33 mouse cellular contexts compared by ENCODE assay signal in genomic region chr10:127975503-127975902, GRCm38 (mm10). TPM values are rescaled to one million over a fixed set of nuclear protein-coding genes. Genes with fewer than 3 reads are reported as not detected.
A peak's percentile ranks its signal among the peaks of the same experiment; 100 is the strongest.
DNase-seq lines count a peak whose midpoint lies in the region; ATAC-seq lines count a peak whose summit lies in the region.
"Had no signal": no experiment of that assay in that cellular context is flagged by ENCODE, and none has a peak within 500 bp of the region (broad histone marks: within the 10 kb centered on the region; RNA-seq: fewer than 3 reads in every experiment).

No protein-coding gene starts in this region.

- no peaks in the 10 kb centered on the region for H3K4me1 ChIP-seq in hindbrain, embryonic 14.5 days (replicated peaks; ENCODE audit: control insufficient read depth, insufficient read depth, low read length)
- H3K4me1 ChIP-seq in hindbrain, embryonic 10.5 days (replicated peaks), result 0 out of 2 replicates have a peak, but pooled peaks cover 5% of the 10 kb centered on the region
- H3K4me1 ChIP-seq in embryonic facial prominence, embryonic 12.5 days, result peaks cover 2% of the 10 kb centered on the region; the same call in 1 of the 2 replicates
- H3K4me1 ChIP-seq in embryonic facial prominence, embryonic 13.5 days, result peaks cover 7% of the 10 kb centered on the region
- H3K4me1 ChIP-seq: forebrain, embryonic 13.5 days; heart, embryonic 10.5 days; heart, embryonic 13.5 days; hindbrain, embryonic 13.5 days had no signal

- H3K27ac ChIP-seq in hindbrain, embryonic 14.5 days, result no peak overlapping the region
- no peak overlapping the region for H3K27ac ChIP-seq in hindbrain, embryonic 10.5 days
- H3K27ac ChIP-seq in embryonic facial prominence, embryonic 12.5 days, result no peak overlapping the region
- peak overlapping the region; percentile 48; the same call in 1 of the 2 replicates for H3K27ac ChIP-seq in embryonic facial prominence, embryonic 13.5 days
- H3K27ac ChIP-seq: forebrain, embryonic 13.5 days; gastrocnemius, adult 2 months; heart, adult 2 months; heart, embryonic 10.5 days; heart, embryonic 13.5 days; hindbrain, embryonic 13.5 days; hindbrain, postnatal 0 days had no signal

- no peaks in the 10 kb centered on the region for H3K9me3 ChIP-seq in hindbrain, embryonic 14.5 days (ENCODE audit: control insufficient read depth, low read length)
- no peaks in the 10 kb centered on the region for H3K9me3 ChIP-seq in hindbrain, embryonic 10.5 days
- H3K9me3 ChIP-seq in embryonic facial prominence, embryonic 12.5 days, result no peaks in the 10 kb centered on the region
- no peaks in the 10 kb centered on the region for H3K9me3 ChIP-seq in embryonic facial prominence, embryonic 13.5 days
- H3K9me3 ChIP-seq: forebrain, embryonic 13.5 days; heart, embryonic 10.5 days; heart, embryonic 13.5 days; hindbrain, embryonic 13.5 days had no signal

- H3K4me3 ChIP-seq in hindbrain, embryonic 14.5 days (replicated peaks; ENCODE audit: low read length), result no peak overlapping the region
- H3K4me3 ChIP-seq in hindbrain, embryonic 10.5 days, result no peak overlapping the region
- H3K4me3 ChIP-seq in embryonic facial prominence, embryonic 12.5 days, result no peak overlapping the region
- no peak overlapping the region for H3K4me3 ChIP-seq in embryonic facial prominence, embryonic 13.5 days
- H3K4me3 ChIP-seq: erythroblast, embryonic 14.5 days; forebrain, embryonic 13.5 days; gastrocnemius, adult 2 months; heart, adult 2 months; heart, embryonic 10.5 days; heart, embryonic 13.5 days; hindbrain, embryonic 13.5 days had no signal

- H3K9ac ChIP-seq in hindbrain, embryonic 14.5 days, result no peak overlapping the region
- H3K9ac ChIP-seq in embryonic facial prominence, embryonic 12.5 days, result no peak overlapping the region
- no peak overlapping the region for H3K9ac ChIP-seq in embryonic facial prominence, embryonic 13.5 days
- H3K9ac ChIP-seq: forebrain, embryonic 13.5 days; forebrain, postnatal 0 days; heart, embryonic 13.5 days; hindbrain, embryonic 13.5 days had no signal

- no peaks in the 10 kb centered on the region for H3K36me3 ChIP-seq in hindbrain, embryonic 14.5 days (replicated peaks; ENCODE audit: control insufficient read depth, insufficient read depth)
- H3K36me3 ChIP-seq in hindbrain, embryonic 10.5 days, result no peaks in the 10 kb centered on the region
- no peaks in the 10 kb centered on the region for H3K36me3 ChIP-seq in embryonic facial prominence, embryonic 12.5 days
- no peaks in the 10 kb centered on the region for H3K36me3 ChIP-seq in embryonic facial prominence, embryonic 13.5 days
- H3K36me3 ChIP-seq: heart, embryonic 10.5 days; heart, embryonic 13.5 days; hindbrain, embryonic 13.5 days had no signal

- H3K4me2 ChIP-seq in hindbrain, embryonic 14.5 days (replicated peaks), result no peak overlapping the region
- H3K4me2 ChIP-seq in embryonic facial prominence, embryonic 12.5 days (replicated peaks), result no peak overlapping the region
- H3K4me2 ChIP-seq in embryonic facial prominence, embryonic 13.5 days, result no peak overlapping the region
- H3K4me2 ChIP-seq: forebrain, embryonic 13.5 days; heart, embryonic 13.5 days; hindbrain, embryonic 13.5 days had no signal

- peak; percentile 18 for DNase-seq in hindbrain, embryonic 14.5 days (ENCODE audit: low spot score)
- DNase-seq in hindbrain, embryonic 10.5 days (ENCODE audit: low spot score), result no peak
- peak; percentile 58 for DNase-seq in retina, postnatal 1 day
- no peak for DNase-seq in c-Kit-positive CD71-positive TER-119-positive erythroid progenitor cells, embryonic 14.5 days (ENCODE audit: low spot score)
- no peak for DNase-seq in kidney, postnatal 14 days
- DNase-seq: adrenal gland, adult 2 months; adrenal gland, postnatal 14 days; cerebellum, adult 11-12 months; cerebellum, adult 8-10 months; cerebellum, postnatal 10 days; cerebellum, postnatal 36 days; embryo, embryonic 11 days; forebrain, postnatal 0 days; gastrocnemius, adult 2 months; gastrocnemius, postnatal 25 days; heart, adult 2 months; heart, postnatal 14 days; kidney, adult 18-20 months had no signal

- WGBS in hindbrain, embryonic 14.5 days, result 33% methylated on average over 1 of the region's 1 CpGs
- WGBS in hindbrain, embryonic 10.5 days, result 35% methylated on average over 1 of the region's 1 CpGs
- 16% methylated on average over 1 of the region's 1 CpGs for WGBS in embryonic facial prominence, embryonic 12.5 days
- WGBS in embryonic facial prominence, embryonic 13.5 days, result 29% methylated on average over 1 of the region's 1 CpGs

- no peak for ATAC-seq in hindbrain, embryonic 14.5 days (ENCODE audit: low FRiP score)
- peak; percentile 92 for ATAC-seq in embryonic facial prominence, embryonic 12.5 days (ENCODE audit: insufficient number of reproducible peaks, insufficient read depth, low FRiP score, low TSS enrichment)
- ATAC-seq in embryonic facial prominence, embryonic 13.5 days (ENCODE audit: insufficient number of reproducible peaks, insufficient read depth, low FRiP score, low TSS enrichment, low read depth), result peak; percentile 80; the same call in 1 of the 2 replicates
- ATAC-seq: CD4-positive, CD25-positive, alpha-beta regulatory T cell, adult 4 months; forebrain, embryonic 13.5 days; forebrain, postnatal 0 days; hindbrain, postnatal 0 days; inflammation-experienced regulatory T-cells, adult 6 months; intestine, embryonic 16.5 days had no signal

- no peaks in the 10 kb centered on the region for H3K27me3 ChIP-seq in hindbrain, embryonic 14.5 days (ENCODE audit: control insufficient read depth, insufficient read depth, low read length)
- H3K27me3 ChIP-seq in hindbrain, embryonic 10.5 days (ENCODE audit: insufficient read depth, poor library complexity, severe bottlenecking), result no peaks in the 10 kb centered on the region
- no peaks in the 10 kb centered on the region for H3K27me3 ChIP-seq in embryonic facial prominence, embryonic 12.5 days
- H3K27me3 ChIP-seq in embryonic facial prominence, embryonic 13.5 days, result no peaks in the 10 kb centered on the region
- H3K27me3 ChIP-seq: forebrain, embryonic 13.5 days; heart, embryonic 13.5 days; hindbrain, embryonic 13.5 days had no signal

RNA-seq across cellular contexts. Expression of gene Hsd17b6, which starts 31.9 kb away (rescaled TPM):
- not detected in 2 replicates for polyA plus RNA-seq in hindbrain, embryonic 14.5 days (2014; fragmentation: Nextera tagmentation; extraction: Ambion mirVana)
- polyA plus RNA-seq in hindbrain, embryonic 10.5 days (2016; fragmentation: Nextera tagmentation; extraction: Ambion mirVana), result not detected in 2 replicates
- not detected in 2 replicates for polyA plus RNA-seq in embryonic facial prominence, embryonic 12.5 days (2016; fragmentation: Nextera tagmentation; extraction: Ambion mirVana)
- not detected in 2 replicates for polyA plus RNA-seq in embryonic facial prominence, embryonic 13.5 days (2015; fragmentation: Nextera tagmentation; extraction: Ambion mirVana)
- polyA plus RNA-seq: adrenal gland, adult 2 months; C2C12; CD4-positive, CD25-positive, alpha-beta regulatory T cell, adult 4 months; cortical plate, adult 2 months; erythroblast, embryonic 14.5 days; forebrain, embryonic 13.5 days; forebrain, postnatal 0 days; gonadal fat pad, adult 2 months; heart, adult 2 months; heart, embryonic 10.5 days; heart, embryonic 13.5 days; heart, embryonic 16.5 days; hindbrain, embryonic 13.5 days; hindbrain, postnatal 0 days; inflammation-experienced regulatory T-cells, adult 6 months had no signal

RNA-seq across cellular contexts. Expression of gene Prim1, which starts 39.5 kb away (rescaled TPM):
- 36.9 and 39.3 TPM in 2 replicates for polyA plus RNA-seq in hindbrain, embryonic 14.5 days (2014; fragmentation: Nextera tagmentation; extraction: Ambion mirVana)
- 82.4 and 108 TPM in 2 replicates for polyA plus RNA-seq in hindbrain, embryonic 10.5 days (2016; fragmentation: Nextera tagmentation; extraction: Ambion mirVana)
- polyA plus RNA-seq in embryonic facial prominence, embryonic 12.5 days (2016; fragmentation: Nextera tagmentation; extraction: Ambion mirVana), result 94.6 and 95.2 TPM in 2 replicates
- 92.1 and 92.2 TPM in 2 replicates for polyA plus RNA-seq in embryonic facial prominence, embryonic 13.5 days (2015; fragmentation: Nextera tagmentation; extraction: Ambion mirVana)

RNA-seq across cellular contexts. Expression of gene Naca, which starts 59.9 kb away (rescaled TPM):
- polyA plus RNA-seq in hindbrain, embryonic 14.5 days (2014; fragmentation: Nextera tagmentation; extraction: Ambion mirVana), result 558 and 592 TPM in 2 replicates
- polyA plus RNA-seq in hindbrain, embryonic 10.5 days (2016; fragmentation: Nextera tagmentation; extraction: Ambion mirVana), result 790 and 883 TPM in 2 replicates
- polyA plus RNA-seq in embryonic facial prominence, embryonic 12.5 days (2016; fragmentation: Nextera tagmentation; extraction: Ambion mirVana), result 832 and 847 TPM in 2 replicates
- polyA plus RNA-seq in embryonic facial prominence, embryonic 13.5 days (2015; fragmentation: Nextera tagmentation; extraction: Ambion mirVana), result 789 and 900 TPM in 2 replicates

Comparison
In these comparisons a context has a peak if more than half of its experiments do, and no peak if none do; other contexts are left out.
1. DNase-seq: peak in hindbrain, embryonic 14.5 days (single experiment) and retina, postnatal 1 day (single experiment); none in hindbrain, embryonic 10.5 days (single experiment), c-Kit-positive CD71-positive TER-119-positive erythroid progenitor cells, embryonic 14.5 days (single experiment) and kidney, postnatal 14 days (single experiment).